Mouse (Mus musculus): ENCODE measurements around the gene Arid1a.

DNA sequence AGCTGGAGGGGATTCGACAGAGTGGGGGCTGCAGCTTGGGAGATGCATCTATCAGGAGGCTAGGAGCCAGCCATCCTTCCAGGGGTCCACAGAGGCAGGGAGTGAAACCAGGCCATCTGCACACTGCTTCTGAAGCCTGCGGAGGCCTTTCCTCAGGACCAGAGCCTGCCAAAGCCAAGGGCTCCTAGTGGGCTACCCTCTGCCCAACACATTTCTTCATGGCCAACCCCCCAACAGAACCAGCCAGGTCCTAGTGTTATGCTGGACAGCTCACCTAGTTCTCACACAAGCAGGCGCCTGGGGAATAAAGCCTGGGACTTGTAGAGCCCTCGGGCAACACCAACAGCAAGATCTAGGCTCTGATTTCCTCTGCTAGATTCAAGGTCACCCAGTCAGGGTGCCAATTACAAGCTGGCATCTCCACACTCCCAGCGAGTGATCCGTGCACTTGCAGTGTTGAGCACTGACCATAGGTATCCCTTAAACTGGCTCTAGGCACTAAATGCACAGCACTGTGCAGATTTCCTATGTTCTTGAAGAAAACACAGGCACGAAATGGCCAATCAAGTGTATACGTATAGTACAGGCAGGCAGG is 126.1 kb downstream of the Arid1a start:
- no peak for TF ChIP-seq CTCF (IDR thresholded peaks at IDR 0.05; ENCODE audit: low read depth, low read length)
- TF ChIP-seq POLR2A (IDR thresholded peaks at IDR 0.05; ENCODE audit: extremely low read depth, insufficient read depth, low read length): no peak
